Mouse (Mus musculus) midbrain, embryonic 14.5 days (tissue): ENCODE data around the gene Tmem214. TPM values are rescaled to one million over a fixed set of nuclear protein-coding genes. Genes with fewer than 3 reads are reported as not detected.

ENCODE experiments used
- ATAC-seq: fragments of 200-750 bp; cut with Nextera tagmentation; 2 replicates; pipeline ENCODE4 v1.8.0; 2017; ENCODE audit warnings: moderate number of reproducible peaks, moderate library complexity; ENCODE audit not compliant: low FRiP score, low TSS enrichment
- DNase-seq: peaks from one replicate; pipeline ENCODE4 v3.0.0-alpha.2; 2015
- H3K27ac ChIP-seq: fragments of 300-500 bp; sonication (generic); replicated peaks from 2 replicates; pipeline ENCODE4 v1.5.1; 2014; ENCODE audit warnings: mild to moderate bottlenecking, low read depth, low read length, moderate library complexity
- H3K27me3 ChIP-seq: fragments of 300-500 bp; sonication (generic); 2 replicates; pipeline ENCODE4 v1.6.1; 2014; ENCODE audit warnings: low read length, control low read depth, mixed read lengths; ENCODE audit not compliant: control insufficient read depth, insufficient read depth
- H3K36me3 ChIP-seq: fragments of 300-500 bp; sonication (generic); 2 replicates; pipeline ENCODE4 v1.6.1; 2014; ENCODE audit warnings: low read length, control low read depth; ENCODE audit not compliant: control insufficient read depth, insufficient read depth
- H3K4me1 ChIP-seq: fragments of 300-500 bp; sonication (generic); 2 replicates; pipeline ENCODE4 v1.6.1; 2014; ENCODE audit warnings: mild to moderate bottlenecking, antibody characterized with exemption, low read length, control low read depth; ENCODE audit not compliant: control insufficient read depth, insufficient read depth
- H3K4me2 ChIP-seq: fragments of 300-500 bp; sonication (generic); 2 replicates; pipeline ENCODE4 v1.6.1; 2014; ENCODE audit warnings: mild to moderate bottlenecking, low read length, moderate library complexity
- H3K4me3 ChIP-seq: fragments of 300-500 bp; sonication (generic); replicated peaks from 2 replicates; pipeline ENCODE4 v1.5.1; 2014; ENCODE audit warnings: low read depth, low read length
- H3K9ac ChIP-seq: fragments of 300-500 bp; sonication (generic); replicated peaks from 2 replicates; pipeline ENCODE4 v1.6.1; 2014; ENCODE audit warnings: mild to moderate bottlenecking, low read length, moderate library complexity
- H3K9me3 ChIP-seq: fragments of 300-500 bp; sonication (generic); 2 replicates; pipeline ENCODE4 v1.6.1; 2016; ENCODE audit warnings: low read length, control low read depth, mixed read lengths; ENCODE audit not compliant: control insufficient read depth
- WGBS: fragments of 180-500 bp; shearing (Covaris S2); extraction: QIAGEN DNeasy Blood & Tissue Kit; methylation state at CpG from one replicate; pipeline ENCODE4 v1.1.7; 2014; 5-methylcytosine and 5-hydroxymethylcytosine counted together
- polyA plus RNA-seq: library from polyadenylated mRNA; unstranded; fragments of >200 nt; fragmentation: Nextera tagmentation; extraction: Ambion mirVana; gene quantifications from 2 replicates; pipeline ENCODE4 v1.2.1, GENCODE M21; 2014

Tmem214 gene
- polyA plus RNA-seq, 1 experiment from 2014 or later: 46.7 TPM

GRCm38 (mm10) chr5:30907413-30908059 is 39.7 kb downstream of the Tmem214 start, which contains the start of gene Ost4:
TSS of gene Ost4 (minus strand) at chr5:30907788.
- peaks cover 36% of the 10 kb centered on the region for H3K36me3 ChIP-seq
- WGBS: under 1% methylated on average over 58 of the region's 58 CpGs
- H3K27ac ChIP-seq: peak within 1 kb of the TSS; percentile 83
- H3K4me3 ChIP-seq: peak within 1 kb of the TSS; percentile 73
- ATAC-seq (peak; percentile 96), DNase-seq (peak; percentile 97)
- no peaks in the 10 kb centered on the region for H3K9me3 ChIP-seq
- H3K27me3 ChIP-seq: no peaks in the 10 kb centered on the region
- peaks cover 18% of the 10 kb centered on the region; the same call in 1 of the 2 replicates for H3K4me1 ChIP-seq
- peak within 1 kb of the TSS; percentile 97 for H3K4me2 ChIP-seq
- peak within 1 kb of the TSS; percentile 81 for H3K9ac ChIP-seq

GRCm38 (mm10) chr5:30908426-30909299 is 40.9 kb downstream of the Tmem214 start:
- H3K9ac ChIP-seq: peak overlapping the region; percentile 81; the same call in 1 of the 2 replicates

GRCm38 (mm10) chr5:30909300-30909659 is 41.5 kb downstream of the Tmem214 start:
- Histone ChIP-seq H3K27ac (no peak overlapping the region), H3K36me3 (peaks cover 19% of the 10 kb centered on the region), H3K4me2 (no peak overlapping the region), H3K9me3 (no peaks in the 10 kb centered on the region), H3K4me3 (no peak overlapping the region), H3K9ac (no peak overlapping the region), H3K4me1 (peaks cover 18% of the 10 kb centered on the region; the same call in 1 of the 2 replicates), H3K27me3 (no peaks in the 10 kb centered on the region)
- 71% methylated on average over 7 of the region's 7 CpGs for WGBS
- DNase-seq (no peak), ATAC-seq (no peak)

More at GRCm38 (mm10) chr5:30908426-30909299, 40.9 kb downstream of the Tmem214 start:
- no peaks in the 10 kb centered on the region for H3K27me3 ChIP-seq
- 0 out of 2 replicates have a peak overlapping the region, but pooled peaks have one; percentile 83 for H3K27ac ChIP-seq
- DNase-seq (no peak), ATAC-seq (no peak)
- peak overlapping the region; percentile 97 for H3K4me2 ChIP-seq
- peaks cover 18% of the 10 kb centered on the region; the same call in 1 of the 2 replicates for H3K4me1 ChIP-seq
- H3K36me3 ChIP-seq: peaks cover 25% of the 10 kb centered on the region
- 58% methylated on average over 13 of the region's 13 CpGs for WGBS
- H3K4me3 ChIP-seq: peak overlapping the region; percentile 73
- H3K9me3 ChIP-seq: no peaks in the 10 kb centered on the region

GRCm38 (mm10) chr5:30909863-30910262 is 42.1 kb downstream of the Tmem214 start:
- H3K4me2 ChIP-seq: no peak overlapping the region
- ATAC-seq (no peak), DNase-seq (no peak)
- H3K36me3 ChIP-seq: peaks cover 13% of the 10 kb centered on the region
- WGBS: 83% methylated on average over 7 of the region's 7 CpGs
- H3K9ac ChIP-seq: no peak overlapping the region
- H3K4me3 ChIP-seq: no peak overlapping the region
- H3K4me1 ChIP-seq: peaks cover 18% of the 10 kb centered on the region; the same call in 1 of the 2 replicates
- H3K27ac ChIP-seq: no peak overlapping the region
- H3K27me3 ChIP-seq: no peaks in the 10 kb centered on the region
- H3K9me3 ChIP-seq: no peaks in the 10 kb centered on the region

GRCm38 (mm10) chr5:30910481-30910880 is 42.7 kb downstream of the Tmem214 start:
- H3K9ac ChIP-seq: no peak overlapping the region
- H3K4me2 ChIP-seq: no peak overlapping the region
- ATAC-seq: no peak
- no peak overlapping the region for H3K27ac ChIP-seq
- no peak overlapping the region for H3K4me3 ChIP-seq
- no peaks in the 10 kb centered on the region for H3K9me3 ChIP-seq
- 0 out of 2 replicates have a peak, but pooled peaks cover 8% of the 10 kb centered on the region for H3K36me3 ChIP-seq
- peaks cover 19% of the 10 kb centered on the region; the same call in 1 of the 2 replicates for H3K4me1 ChIP-seq
- DNase-seq: no peak
- no peaks in the 10 kb centered on the region for H3K27me3 ChIP-seq

- Histone ChIP-seq H3K4me3 (no peak overlapping the region), H3K27ac (peak overlapping the region; percentile 58), H3K4me2 (no peak overlapping the region), H3K4me1 (peaks cover 9% of the 10 kb centered on the region; the same call in 1 of the 2 replicates), H3K9ac (no peak overlapping the region), H3K9me3 (no peaks in the 10 kb centered on the region), H3K36me3 (no peaks in the 10 kb centered on the region), H3K27me3 (no peaks in the 10 kb centered on the region)
- ATAC-seq (no peak), DNase-seq (no peak)
- WGBS: 54% methylated on average over 5 of the region's 5 CpGs
Observed at GRCm38 (mm10) chr5:30912156-30912555, 44.3 kb downstream of the Tmem214 start.

- Histone ChIP-seq H3K4me2 (peak within 1 kb of the TSS; percentile 21; the same call in 1 of the 2 replicates), H3K36me3 (no peaks in the 10 kb centered on the region), H3K27ac (peak within 1 kb of the TSS; percentile 58), H3K9ac (no peak within 1 kb of the TSS), H3K9me3 (no peaks in the 10 kb centered on the region), H3K4me3 (no peak within 1 kb of the TSS), H3K4me1 (peaks cover 6% of the 10 kb centered on the region; the same call in 1 of the 2 replicates), H3K27me3 (no peaks in the 10 kb centered on the region)
- WGBS: 34% methylated on average over 13 of the region's 13 CpGs
- ATAC-seq (no peak), DNase-seq (peak; percentile 53)
Observed at GRCm38 (mm10) chr5:30913060-30913841, 45.4 kb downstream of the Tmem214 start, which contains the start of gene Emilin1. TSS of gene Emilin1 (plus strand) at chr5:30913402.

GRCm38 (mm10) chr5:30914101-30914635 is 46.4 kb downstream of the Tmem214 start:
- ATAC-seq (no peak), DNase-seq (no peak)
- H3K27me3 ChIP-seq: no peaks in the 10 kb centered on the region
- peaks cover 4% of the 10 kb centered on the region; the same call in 1 of the 2 replicates for H3K4me1 ChIP-seq
- no peak overlapping the region for H3K9ac ChIP-seq
- H3K27ac ChIP-seq: no peak overlapping the region
- H3K36me3 ChIP-seq: no peaks in the 10 kb centered on the region
- 84% methylated on average over 7 of the region's 7 CpGs for WGBS
- no peaks in the 10 kb centered on the region for H3K9me3 ChIP-seq
- peak overlapping the region; percentile 21; the same call in 1 of the 2 replicates for H3K4me2 ChIP-seq
- no peak overlapping the region for H3K4me3 ChIP-seq
